Mouse (Mus musculus) intestine, embryonic 14.5 days (tissue): Measurements from ENCODE around the gene Megf6. TPM values are rescaled to one million over a fixed set of nuclear protein-coding genes. Genes with fewer than 3 reads are reported as not detected.
A peak's percentile ranks its signal among the peaks of the same experiment; 100 is the strongest.

Experiments used
- ATAC-seq: fragments of 200-750 bp; cut with Nextera tagmentation; replicated peaks from 2 replicates; pipeline ENCODE4 v1.8.0; 2017; ENCODE audit warnings: low read depth, moderate number of reproducible peaks, moderate TSS enrichment, moderate library complexity; ENCODE audit not compliant: low FRiP score, low TSS enrichment
- DNase-seq: peaks from one replicate; pipeline ENCODE4 v3.0.0-alpha.2; 2018; ENCODE audit warnings: low spot score
- H3K27ac ChIP-seq: fragments of 300-500 bp; sonication (generic); 2 replicates; pipeline ENCODE4 v1.5.1; 2014; ENCODE audit warnings: low read depth, mild to moderate bottlenecking, control low read depth
- H3K27me3 ChIP-seq: fragments of 300-500 bp; sonication (generic); replicated peaks from 2 replicates; pipeline ENCODE4 v1.6.1; 2014; ENCODE audit warnings: low read length, control low read depth; ENCODE audit not compliant: control insufficient read depth, insufficient read depth
- H3K36me3 ChIP-seq: fragments of 300-500 bp; sonication (generic); 2 replicates; pipeline ENCODE4 v1.6.1; 2014; ENCODE audit warnings: low read length, control low read depth; ENCODE audit not compliant: control insufficient read depth, insufficient read depth
- H3K4me1 ChIP-seq: fragments of 300-500 bp; sonication (generic); replicated peaks from 2 replicates; pipeline ENCODE4 v1.6.1; 2014; ENCODE audit warnings: low read length, control low read depth, mixed read lengths; ENCODE audit not compliant: control insufficient read depth, insufficient read depth
- H3K4me2 ChIP-seq: fragments of 300-500 bp; sonication (generic); 2 replicates; pipeline ENCODE4 v1.6.1; 2014; ENCODE audit warnings: low read length
- H3K4me3 ChIP-seq: fragments of 300-500 bp; sonication (generic); 2 replicates; pipeline ENCODE4 v1.5.1; 2014; ENCODE audit warnings: low read depth, low read length, control low read depth, mixed read lengths
- H3K9ac ChIP-seq: fragments of 300-500 bp; sonication (generic); 2 replicates; pipeline ENCODE4 v1.6.1; 2014; ENCODE audit warnings: mild to moderate bottlenecking, low read length
- H3K9me3 ChIP-seq: fragments of 300-500 bp; sonication (generic); 2 replicates; pipeline ENCODE4 v1.6.1; 2016; ENCODE audit warnings: low read length, control low read depth; ENCODE audit not compliant: control insufficient read depth
- WGBS: fragments of 180-500 bp; shearing (Covaris S2); extraction: QIAGEN DNeasy Blood & Tissue Kit; methylation state at CpG from one replicate; pipeline ENCODE4 v1.1.7; 2014; 5-methylcytosine and 5-hydroxymethylcytosine counted together
- polyA plus RNA-seq: library from polyadenylated mRNA; unstranded; fragments of >200 nt; fragmentation: Nextera tagmentation; extraction: Ambion mirVana; gene quantifications from 2 replicates; pipeline ENCODE4 v1.2.1, GENCODE M21; 2014

Megf6 gene
- polyA plus RNA-seq, 1 experiment from 2014 or later = 17.1 TPM

DNA sequence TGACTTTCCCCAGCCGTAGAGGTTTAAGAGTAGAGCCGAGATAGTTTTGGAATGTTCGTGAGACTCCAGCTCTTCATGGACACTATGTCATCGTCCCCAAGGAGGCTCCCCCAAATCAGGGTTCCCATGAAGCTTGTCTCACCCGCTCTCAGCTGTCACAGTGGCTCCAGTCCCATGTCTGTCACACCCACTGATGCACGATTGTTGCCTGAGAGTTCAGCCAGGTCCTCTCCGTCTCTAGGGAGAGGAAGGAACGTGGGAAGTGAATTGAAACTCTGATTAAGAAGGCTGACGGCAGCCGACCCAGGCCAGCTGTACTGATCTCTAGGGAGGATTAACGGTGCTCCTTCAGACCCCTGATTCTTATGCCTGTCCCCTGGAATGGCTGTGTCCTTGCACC is 57.8 kb downstream of the Megf6 start:
- no peaks in the 10 kb centered on the region for H3K27me3 ChIP-seq
- no peaks in the 10 kb centered on the region for H3K9me3 ChIP-seq
- peaks cover 3% of the 10 kb centered on the region; the same call in 1 of the 2 replicates for H3K4me1 ChIP-seq
- H3K36me3 ChIP-seq = no peaks in the 10 kb centered on the region
- no peak overlapping the region for H3K27ac ChIP-seq
- H3K4me2 ChIP-seq = no peak overlapping the region
- DNase-seq (no peak), ATAC-seq (no peak)
- 76% methylated on average over 11 of the region's 11 CpGs for WGBS
- no peak overlapping the region for H3K9ac ChIP-seq
- H3K4me3 ChIP-seq = no peak overlapping the region

DNA sequence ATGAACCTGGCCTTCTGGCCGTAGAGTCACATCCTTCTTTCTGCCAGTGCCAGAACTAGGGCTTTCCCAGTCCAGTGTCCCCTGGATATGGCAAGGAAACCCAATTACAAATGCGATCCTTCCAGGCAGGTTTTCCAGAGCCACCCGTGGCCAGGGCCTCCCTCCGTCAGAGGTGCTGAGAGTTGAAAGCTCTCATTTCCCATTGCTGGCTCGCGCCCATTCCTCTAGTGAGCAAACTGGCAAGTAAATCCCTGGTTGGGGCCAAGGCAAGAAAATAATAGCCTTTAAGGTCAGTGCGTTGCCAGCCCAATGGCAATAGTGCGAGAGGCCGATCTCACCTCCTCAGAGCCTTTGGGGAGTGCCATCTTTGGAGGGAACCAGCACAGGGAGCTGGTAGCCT is 59.0 kb downstream of the Megf6 start:
- no peak for DNase-seq
- Histone ChIP-seq H3K4me1 (no peaks in the 10 kb centered on the region; the same call in 1 of the 2 replicates), H3K27ac (no peak overlapping the region), H3K9me3 (no peaks in the 10 kb centered on the region), H3K27me3 (no peaks in the 10 kb centered on the region), H3K4me2 (no peak overlapping the region), H3K9ac (no peak overlapping the region), H3K4me3 (no peak overlapping the region), H3K36me3 (no peaks in the 10 kb centered on the region)
- ATAC-seq = no peak
- 92% methylated on average over 9 of the region's 9 CpGs for WGBS

DNA sequence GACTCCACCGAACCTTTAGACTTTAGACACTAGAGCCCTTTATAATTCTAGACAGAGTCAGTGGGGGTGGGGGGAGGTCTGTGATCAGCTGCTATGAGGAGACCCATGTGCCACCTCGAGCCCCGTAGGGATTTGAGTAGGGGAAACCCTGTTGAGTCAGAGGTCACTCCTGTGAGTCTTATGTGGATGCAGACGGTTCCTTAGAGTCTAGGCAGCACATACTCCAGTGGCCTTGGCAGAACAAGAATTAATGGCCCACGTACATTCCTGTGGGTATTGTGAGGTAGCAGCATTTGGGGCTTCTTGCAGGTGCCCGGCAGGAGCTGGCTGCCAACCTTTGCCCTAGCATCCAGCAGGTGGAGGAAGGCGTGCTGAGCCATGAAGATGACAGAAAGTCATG is 60.9 kb downstream of the Megf6 start:
- no peak for ATAC-seq
- Histone ChIP-seq H3K27ac (no peak overlapping the region), H3K4me2 (no peak overlapping the region), H3K27me3 (no peaks in the 10 kb centered on the region), H3K4me3 (no peak overlapping the region), H3K36me3 (no peaks in the 10 kb centered on the region), H3K9me3 (no peaks in the 10 kb centered on the region), H3K4me1 (no peaks in the 10 kb centered on the region), H3K9ac (no peak overlapping the region)
- 82% methylated on average over 7 of the region's 7 CpGs for WGBS
- no peak for DNase-seq

DNA sequence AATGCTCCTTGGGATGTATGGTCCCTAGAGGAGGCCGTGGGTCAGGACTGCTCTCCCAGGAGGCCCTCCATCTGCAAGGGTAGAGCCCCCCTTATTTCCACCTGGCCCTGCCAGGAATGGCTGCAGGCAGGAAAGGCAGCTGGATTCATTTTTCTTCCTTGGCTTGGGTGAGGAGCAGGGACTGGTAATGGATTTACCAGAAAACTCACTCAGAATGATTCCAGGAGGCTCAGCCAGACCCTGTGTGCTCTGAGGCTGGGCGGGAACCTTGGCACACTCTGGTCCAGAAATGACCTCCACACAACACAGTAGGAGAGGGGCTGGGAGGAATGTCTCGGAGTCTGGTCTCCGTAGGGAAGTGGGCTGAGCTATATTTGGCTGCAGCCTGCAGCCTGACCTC is 61.8 kb downstream of the Megf6 start:
- ATAC-seq (no peak), DNase-seq (no peak)
- H3K27ac ChIP-seq = no peak overlapping the region

DNA sequence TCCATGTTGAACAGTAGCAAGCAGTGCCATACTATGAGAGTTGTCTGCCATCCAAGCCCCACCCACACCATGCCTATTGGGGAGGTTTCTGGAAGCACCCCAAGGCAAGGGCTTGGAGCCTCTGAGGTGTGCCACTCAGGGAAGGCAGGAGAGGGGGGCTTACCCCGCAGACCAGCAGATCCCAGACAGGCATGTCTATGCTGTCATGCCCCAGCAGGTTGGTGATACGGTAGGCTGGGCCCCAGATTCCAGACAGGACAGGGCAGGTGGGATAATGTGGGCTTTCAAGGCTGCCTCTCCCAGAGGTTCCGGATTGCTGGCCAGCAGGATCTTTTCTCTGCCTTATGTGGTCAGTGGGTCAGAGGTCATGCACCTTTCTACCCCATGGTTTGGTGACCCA is 65.5 kb downstream of the Megf6 start:
- Histone ChIP-seq H3K9ac (no peak overlapping the region), H3K4me2 (no peak overlapping the region), H3K4me3 (no peak overlapping the region), H3K9me3 (no peaks in the 10 kb centered on the region), H3K27me3 (no peaks in the 10 kb centered on the region), H3K27ac (no peak overlapping the region), H3K36me3 (no peaks in the 10 kb centered on the region), H3K4me1 (peaks cover 14% of the 10 kb centered on the region)
- 90% methylated on average over 3 of the region's 3 CpGs for WGBS
- no peak for ATAC-seq
- DNase-seq = no peak

More for the DNA sequence above, 61.8 kb downstream of the Megf6 start:
- H3K9me3 ChIP-seq = no peaks in the 10 kb centered on the region
- H3K4me3 ChIP-seq = no peak overlapping the region
- H3K36me3 ChIP-seq = no peaks in the 10 kb centered on the region
- H3K27me3 ChIP-seq = no peaks in the 10 kb centered on the region
- H3K4me2 ChIP-seq = no peak overlapping the region
- H3K9ac ChIP-seq = no peak overlapping the region
- H3K4me1 ChIP-seq = peaks cover 7% of the 10 kb centered on the region
- WGBS = 40% methylated on average over 4 of the region's 4 CpGs

DNA sequence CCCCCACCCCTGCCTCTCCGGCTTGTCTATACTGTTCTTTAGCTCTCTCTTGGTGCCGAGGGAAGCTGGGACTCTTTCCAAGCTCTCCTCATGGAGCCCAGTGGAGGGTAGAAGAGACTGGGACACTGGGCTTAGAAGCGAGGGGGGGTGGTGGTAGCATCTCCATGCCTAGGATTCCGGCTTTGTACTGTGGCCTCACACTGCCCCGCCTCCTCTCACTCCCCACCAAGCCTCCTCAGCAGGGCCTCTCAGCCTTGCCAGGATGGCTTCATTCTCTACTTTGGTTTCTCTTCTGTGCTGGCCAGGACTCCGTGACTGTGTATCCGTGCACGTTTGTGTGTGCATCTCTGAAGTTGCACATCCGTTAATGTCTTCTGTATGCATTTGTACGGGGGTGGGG is 66.4 kb downstream of the Megf6 start:
- Histone ChIP-seq H3K27ac (peak overlapping the region; percentile 44; the same call in 1 of the 2 replicates), H3K27me3 (no peaks in the 10 kb centered on the region), H3K9ac (no peak overlapping the region), H3K9me3 (no peaks in the 10 kb centered on the region), H3K4me1 (peaks cover 14% of the 10 kb centered on the region), H3K4me2 (peak overlapping the region; percentile 48), H3K4me3 (peak overlapping the region; percentile 17), H3K36me3 (no peaks in the 10 kb centered on the region)
- 15% methylated on average over 10 of the region's 10 CpGs for WGBS
- ATAC-seq (peak; percentile 70; the same call in 1 of the 2 replicates), DNase-seq (peak; percentile 57)

DNA sequence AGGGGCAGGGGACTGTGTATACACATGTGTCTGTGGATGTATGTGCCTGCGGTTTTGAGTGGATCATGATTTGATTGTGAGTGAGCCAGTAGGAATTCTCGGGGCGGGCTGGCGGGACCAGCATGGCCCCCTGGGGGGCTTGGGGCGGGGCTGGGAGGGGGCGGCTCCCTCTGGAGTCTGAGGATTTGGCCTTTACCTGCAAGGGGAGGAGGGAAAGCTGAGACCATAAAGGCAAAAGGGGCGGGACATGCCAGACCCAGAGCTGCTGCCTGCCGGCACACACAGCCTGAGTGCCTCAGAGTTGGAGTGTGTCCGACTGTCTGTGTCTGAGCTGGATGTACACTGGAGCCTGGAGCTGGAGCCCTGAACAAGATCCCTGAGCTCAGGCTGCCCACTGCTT is 66.8 kb downstream of the Megf6 start:
- Histone ChIP-seq H3K36me3 (no peaks in the 10 kb centered on the region), H3K4me1 (peaks cover 14% of the 10 kb centered on the region), H3K4me2 (peak overlapping the region; percentile 48), H3K27ac (peak overlapping the region; percentile 44; the same call in 1 of the 2 replicates), H3K9me3 (no peaks in the 10 kb centered on the region), H3K27me3 (no peaks in the 10 kb centered on the region), H3K9ac (no peak overlapping the region), H3K4me3 (peak overlapping the region; percentile 17)
- DNase-seq (peak; percentile 68), ATAC-seq (peak; percentile 69)
- 3% methylated on average over 8 of the region's 9 CpGs for WGBS

DNA sequence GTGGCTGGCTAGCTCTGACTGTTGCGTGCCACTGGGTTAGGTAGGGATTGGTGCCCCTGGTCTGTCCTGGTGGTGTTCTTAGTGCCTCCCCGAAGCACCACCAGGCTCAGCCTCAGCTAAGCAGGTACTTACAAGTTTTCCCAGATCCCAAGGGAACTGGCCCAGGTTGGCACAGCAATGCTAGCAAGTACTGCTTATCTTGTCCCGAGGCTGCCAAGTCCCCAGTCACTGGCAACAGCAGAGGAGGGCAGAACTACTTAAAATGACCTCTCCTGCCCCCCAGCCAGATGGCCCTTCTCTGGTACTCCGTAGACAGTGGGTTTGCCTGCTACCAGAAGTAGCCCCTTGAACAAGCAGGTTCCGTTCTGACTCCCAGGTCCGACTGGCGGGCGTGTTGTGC is 68.7 kb downstream of the Megf6 start:
- peaks cover 14% of the 10 kb centered on the region for H3K4me1 ChIP-seq
- H3K27ac ChIP-seq = no peak overlapping the region
- H3K4me3 ChIP-seq = no peak overlapping the region
- no peaks in the 10 kb centered on the region for H3K27me3 ChIP-seq
- 82% methylated on average over 8 of the region's 8 CpGs for whole genome bisulfite sequencing
- no peaks in the 10 kb centered on the region for H3K36me3 ChIP-seq
- no peaks in the 10 kb centered on the region for H3K9me3 ChIP-seq
- DNase-seq (no peak), ATAC-seq (no peak)
- H3K4me2 ChIP-seq = no peak overlapping the region
- no peak overlapping the region for H3K9ac ChIP-seq

DNA sequence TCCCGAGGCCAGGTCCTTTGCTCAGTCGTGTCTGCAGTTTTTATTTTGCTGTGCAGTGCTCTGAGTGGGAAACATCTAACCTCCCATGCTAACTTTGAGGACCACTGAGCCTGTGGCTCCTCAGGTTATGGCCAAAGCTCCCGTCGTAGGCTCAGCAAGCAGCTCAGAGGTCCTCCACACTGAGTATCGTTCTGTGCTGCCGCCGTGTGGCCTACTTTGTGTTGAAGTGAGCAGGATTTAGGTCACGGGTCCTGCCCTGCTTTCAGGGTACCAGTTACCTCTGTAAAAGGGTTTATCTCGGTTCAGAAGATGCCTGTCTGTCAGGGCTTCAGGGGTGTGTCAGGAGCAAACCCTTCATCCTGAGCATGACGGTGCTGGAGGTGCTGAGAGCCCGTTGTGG is 70.1 kb downstream of the Megf6 start:
- ATAC-seq = no peak
- no peaks in the 10 kb centered on the region for H3K9me3 ChIP-seq
- no peaks in the 10 kb centered on the region for H3K36me3 ChIP-seq
- H3K27me3 ChIP-seq = no peaks in the 10 kb centered on the region
- no peak overlapping the region for H3K27ac ChIP-seq
- H3K9ac ChIP-seq = no peak overlapping the region
- H3K4me1 ChIP-seq = peaks cover 14% of the 10 kb centered on the region
- H3K4me2 ChIP-seq = no peak overlapping the region
- no peak overlapping the region for H3K4me3 ChIP-seq
- WGBS = 59% methylated on average over 11 of the region's 11 CpGs
- DNase-seq = no peak
